Mouse (Mus musculus): ENCODE measurements at regions not wholly inside any gene's neighbourhood (a gene's known extent, or its start where the extent isn't known, plus 50 kb on each side); places are given as distances from the start of the nearest gene placed in this dataset.

DNA sequence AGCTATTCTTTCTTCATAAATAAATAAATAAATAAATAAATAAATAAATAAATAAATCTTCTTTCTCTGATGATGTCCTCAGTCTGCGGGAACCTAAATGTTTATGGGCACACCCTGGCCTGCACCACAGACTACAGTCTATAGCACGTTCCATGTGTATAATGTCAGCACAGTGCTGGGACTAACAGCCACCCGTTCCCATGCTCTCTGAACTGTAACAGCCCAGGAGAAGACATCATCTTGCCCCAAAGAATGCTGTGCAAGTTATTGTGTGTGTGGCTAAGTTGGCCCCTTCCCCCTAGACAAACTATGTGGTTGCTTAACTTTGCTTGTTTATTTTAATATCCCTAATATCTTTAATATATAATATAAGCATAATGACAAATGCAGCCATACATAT lies 123.2 kb downstream of the Snx18 start:
- Histone ChIP-seq H3K27ac (ENCODE audit: control insufficient read depth, insufficient read depth, low read depth, low read length, poor library complexity) (no peak overlapping the region), H3K4me1 (ENCODE audit: control insufficient read depth, insufficient read depth, low read length) (peaks cover 5% of the 10 kb centered on the region; the same call in 1 of the 2 replicates), H3K4me3 (replicated peaks; ENCODE audit: control insufficient read depth, low read depth, low read length) (no peak overlapping the region)
- 83% methylated on average over 3 of the region's 3 CpGs for WGBS
- no peak for TF ChIP-seq POLR2A (IDR thresholded peaks at IDR 0.05; ENCODE audit: borderline replicate concordance, control insufficient read depth, low read depth, low read length)

DNA sequence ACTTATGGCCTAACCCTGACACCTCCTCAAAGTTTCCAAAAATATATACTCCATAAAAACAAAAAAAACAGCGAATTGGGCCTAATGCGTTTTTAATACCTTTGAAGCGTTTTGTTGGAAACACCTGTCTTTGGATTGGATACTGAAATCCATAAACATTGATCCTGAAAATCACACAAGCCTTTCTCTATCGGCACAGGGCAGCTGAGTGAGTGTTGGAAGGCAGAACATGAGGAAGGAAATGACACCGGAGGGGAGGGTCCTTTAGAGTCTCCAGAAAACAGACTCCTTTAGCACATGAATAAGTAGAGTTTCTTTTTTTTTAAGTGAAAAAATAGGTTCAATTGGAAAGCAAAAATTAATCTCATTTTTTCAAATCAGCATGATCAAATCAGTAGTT lies 123.7 kb downstream of the Snx18 start:
- WGBS: 42% methylated on average over 5 of the region's 5 CpGs
- Histone ChIP-seq H3K4me3 (replicated peaks; ENCODE audit: control insufficient read depth, low read depth, low read length) (no peak overlapping the region), H3K27ac (ENCODE audit: control insufficient read depth, insufficient read depth, low read depth, low read length, poor library complexity) (no peak overlapping the region), H3K4me1 (ENCODE audit: control insufficient read depth, insufficient read depth, low read length) (peaks cover 5% of the 10 kb centered on the region; the same call in 1 of the 2 replicates)
- TF ChIP-seq POLR2A (IDR thresholded peaks at IDR 0.05; ENCODE audit: borderline replicate concordance, control insufficient read depth, low read depth, low read length): no peak
- TF ChIP-seq CTCF (IDR thresholded peaks at IDR 0.05; ENCODE audit: control insufficient read depth, insufficient read depth, low read length): no peak

DNA sequence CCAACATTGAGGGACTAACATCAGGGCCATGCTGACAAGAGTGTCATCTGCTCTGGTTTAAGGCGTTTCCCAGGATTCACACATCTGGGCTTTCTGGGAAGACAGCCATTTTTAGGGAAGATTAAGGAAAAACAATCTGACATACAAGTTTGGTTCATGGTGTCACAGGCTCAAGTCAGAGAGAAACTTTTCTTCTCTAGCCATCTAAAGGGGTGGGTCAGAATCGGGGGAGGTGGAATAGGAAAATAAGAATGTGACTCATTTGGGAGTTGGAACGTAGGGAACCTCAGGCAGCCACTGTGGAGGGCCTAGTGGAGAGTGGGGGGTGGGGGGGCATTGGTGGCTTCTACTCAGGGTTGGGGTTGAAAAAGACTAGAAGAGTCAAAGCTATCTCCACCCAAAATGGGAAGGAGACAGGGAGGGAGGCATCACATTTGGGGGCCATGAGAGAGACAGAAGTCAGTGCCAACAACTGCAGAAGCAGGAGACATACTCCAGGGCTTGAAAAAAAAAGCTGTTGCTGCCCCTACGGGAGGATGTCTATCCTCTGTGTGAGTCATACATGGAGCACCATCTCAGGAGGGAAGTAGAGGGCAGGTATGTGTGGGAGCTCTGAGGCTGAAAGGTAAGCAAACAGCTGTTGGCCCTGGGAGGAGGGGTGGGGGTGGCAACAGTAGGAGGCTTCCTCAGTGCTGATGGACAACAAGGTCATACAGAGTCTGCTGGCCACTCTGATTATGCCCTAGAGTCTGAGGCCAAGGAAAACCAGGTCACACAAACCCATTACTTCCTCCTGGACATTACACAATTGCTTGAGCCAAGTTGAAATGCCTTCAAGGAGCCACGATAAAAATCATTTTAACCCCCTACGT lies 128.2 kb downstream of the Snx18 start:
- Histone ChIP-seq H3K27ac (ENCODE audit: control insufficient read depth, insufficient read depth, low read depth, low read length, poor library complexity) (no peak overlapping the region), H3K4me1 (ENCODE audit: control insufficient read depth, insufficient read depth, low read length) (peaks cover 6% of the 10 kb centered on the region; the same call in 1 of the 2 replicates), H3K4me3 (replicated peaks; ENCODE audit: control insufficient read depth, low read depth, low read length) (no peak overlapping the region)
- WGBS: 39% methylated on average over 6 of the region's 6 CpGs
- TF ChIP-seq POLR2A (IDR thresholded peaks at IDR 0.05; ENCODE audit: borderline replicate concordance, control insufficient read depth, low read depth, low read length) (no peak), CTCF (IDR thresholded peaks at IDR 0.05; ENCODE audit: control insufficient read depth, insufficient read depth, low read length) (no peak)

DNA sequence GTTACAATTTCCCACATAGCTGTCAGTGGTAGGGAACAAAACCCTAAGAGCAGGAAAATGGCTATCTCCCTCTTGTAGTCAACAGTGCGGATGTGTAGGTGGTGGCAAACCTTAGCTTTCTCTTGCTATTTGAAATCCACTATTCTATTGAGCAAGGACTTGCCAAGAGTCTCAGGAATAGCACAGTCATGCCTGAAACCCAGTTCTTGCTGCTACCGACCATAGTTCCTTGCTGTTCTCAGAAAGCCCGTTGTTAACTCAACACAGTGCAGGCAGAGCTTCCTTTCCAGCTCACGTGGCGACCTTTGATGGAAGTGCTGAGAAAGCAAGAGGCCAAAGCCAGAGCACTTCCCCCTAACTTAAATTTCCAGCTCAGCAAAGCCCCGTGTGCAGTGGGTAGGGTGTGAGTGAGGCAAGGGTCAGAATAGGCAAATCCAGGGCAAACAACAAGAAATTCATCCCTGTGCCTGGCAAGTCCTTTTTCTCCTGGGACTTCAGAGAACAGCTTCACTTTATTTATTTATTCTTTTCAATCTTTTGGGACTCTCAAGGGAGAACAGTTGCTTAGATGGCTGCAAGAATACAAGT lies 131.9 kb downstream of the Snx18 start:
- H3K4me1 ChIP-seq (ENCODE audit: control insufficient read depth, insufficient read depth, low read length): peaks cover 4% of the 10 kb centered on the region; the same call in 1 of the 2 replicates
- H3K4me3 ChIP-seq (replicated peaks; ENCODE audit: control insufficient read depth, low read depth, low read length): no peak overlapping the region
- TF ChIP-seq POLR2A (IDR thresholded peaks at IDR 0.05; ENCODE audit: borderline replicate concordance, control insufficient read depth, low read depth, low read length) (no peak), CTCF (IDR thresholded peaks at IDR 0.05; ENCODE audit: control insufficient read depth, insufficient read depth, low read length) (no peak)
- H3K27ac ChIP-seq (ENCODE audit: control insufficient read depth, insufficient read depth, low read depth, low read length, poor library complexity): peak overlapping the region; percentile 21; the same call in 1 of the 2 replicates
- WGBS: 15% methylated on average over 6 of the region's 6 CpGs

DNA sequence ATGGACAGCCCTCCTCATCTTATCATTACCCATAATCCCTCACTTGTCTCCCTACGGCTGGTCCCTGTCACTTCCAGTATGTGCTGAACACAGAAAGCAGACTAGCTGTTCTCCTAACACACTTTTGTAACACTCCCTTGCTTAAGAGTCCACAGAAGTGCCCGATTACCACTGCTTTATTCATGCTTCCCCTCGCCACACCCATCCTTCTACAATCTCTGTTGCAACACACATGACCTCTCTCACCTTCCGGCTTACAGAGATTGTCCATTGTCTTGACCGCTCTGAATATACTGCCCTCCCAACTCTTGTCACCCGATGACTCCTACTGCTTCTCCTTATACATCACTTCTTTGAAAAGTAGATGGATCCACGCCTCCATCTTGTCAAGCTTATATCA lies 132.9 kb downstream of the Snx18 start:
- TF ChIP-seq POLR2A (IDR thresholded peaks at IDR 0.05; ENCODE audit: borderline replicate concordance, control insufficient read depth, low read depth, low read length) (no peak), CTCF (IDR thresholded peaks at IDR 0.05; ENCODE audit: control insufficient read depth, insufficient read depth, low read length) (no peak)
- 41% methylated on average over 7 of the region's 7 CpGs for WGBS
- Histone ChIP-seq H3K4me1 (ENCODE audit: control insufficient read depth, insufficient read depth, low read length) (peaks cover 4% of the 10 kb centered on the region; the same call in 1 of the 2 replicates), H3K4me3 (replicated peaks; ENCODE audit: control insufficient read depth, low read depth, low read length) (no peak overlapping the region), H3K27ac (ENCODE audit: control insufficient read depth, insufficient read depth, low read depth, low read length, poor library complexity) (no peak overlapping the region; the same call in 1 of the 2 replicates)

DNA sequence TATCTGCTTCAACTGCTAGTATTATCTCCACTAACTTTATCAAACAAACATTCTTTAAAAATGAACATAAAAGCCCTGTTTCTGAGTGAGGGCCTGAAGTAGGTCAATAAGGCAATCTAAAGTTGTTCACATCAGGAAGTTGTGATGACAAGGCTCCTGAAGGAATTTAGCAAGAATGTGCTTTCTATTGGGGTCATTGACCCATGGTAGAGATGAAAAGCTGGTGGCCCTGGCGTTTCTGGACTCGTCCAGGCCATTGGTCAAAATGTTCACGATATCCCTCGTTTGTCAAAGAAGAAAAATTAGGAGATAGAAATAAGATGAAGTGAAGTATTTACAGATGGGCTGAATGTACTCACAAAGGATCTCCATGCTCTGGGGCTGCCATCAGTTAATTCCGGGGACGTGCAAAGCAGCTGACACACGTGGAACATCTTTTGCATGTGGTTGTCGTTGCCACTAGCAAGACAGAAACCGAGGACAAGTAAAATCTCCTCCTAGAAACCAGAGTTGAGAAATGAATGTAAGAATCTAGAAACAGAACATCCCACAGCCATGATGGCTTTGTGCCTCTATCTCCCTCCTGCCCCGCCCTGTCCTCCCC lies 134.1 kb downstream of the Snx18 start:
- 83% methylated on average over 10 of the region's 10 CpGs for WGBS
- Histone ChIP-seq H3K27ac (ENCODE audit: control insufficient read depth, insufficient read depth, low read depth, low read length, poor library complexity) (no peak overlapping the region), H3K4me1 (ENCODE audit: control insufficient read depth, insufficient read depth, low read length) (peaks cover 1% of the 10 kb centered on the region; the same call in 1 of the 2 replicates), H3K4me3 (replicated peaks; ENCODE audit: control insufficient read depth, low read depth, low read length) (no peak overlapping the region)
- no peak for TF ChIP-seq CTCF (IDR thresholded peaks at IDR 0.05; ENCODE audit: control insufficient read depth, insufficient read depth, low read length)
- no peak for TF ChIP-seq POLR2A (IDR thresholded peaks at IDR 0.05; ENCODE audit: borderline replicate concordance, control insufficient read depth, low read depth, low read length)

DNA sequence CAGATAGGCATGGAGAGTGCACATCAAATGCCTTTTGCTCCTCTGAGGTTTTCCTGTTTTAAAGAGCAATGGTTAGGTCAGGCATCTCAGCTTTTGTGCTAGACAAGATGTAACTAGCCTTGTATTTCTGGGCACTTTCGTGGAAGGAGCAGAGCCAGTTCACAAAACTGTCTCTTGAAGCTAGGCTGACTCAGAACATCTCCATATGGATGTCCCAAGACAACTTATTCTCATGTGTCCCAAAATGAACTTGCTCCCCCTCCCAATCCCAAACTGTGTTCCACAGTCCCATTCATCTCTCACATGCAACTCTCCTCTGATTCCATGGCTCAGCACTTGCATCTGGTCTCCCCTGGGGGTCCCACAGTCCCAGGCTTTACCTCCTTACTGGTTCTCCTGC lies 135.5 kb downstream of the Snx18 start:
- H3K4me3 ChIP-seq (replicated peaks; ENCODE audit: control insufficient read depth, low read depth, low read length): no peak overlapping the region
- H3K4me1 ChIP-seq (ENCODE audit: control insufficient read depth, insufficient read depth, low read length): peaks cover 1% of the 10 kb centered on the region; the same call in 1 of the 2 replicates
- no peak for TF ChIP-seq POLR2A (IDR thresholded peaks at IDR 0.05; ENCODE audit: borderline replicate concordance, control insufficient read depth, low read depth, low read length)
- no peak for TF ChIP-seq CTCF (IDR thresholded peaks at IDR 0.05; ENCODE audit: control insufficient read depth, insufficient read depth, low read length)
- H3K27ac ChIP-seq (ENCODE audit: control insufficient read depth, insufficient read depth, low read depth, low read length, poor library complexity): no peak overlapping the region
- WGBS: 85% methylated on average over 1 of the region's 1 CpGs

DNA sequence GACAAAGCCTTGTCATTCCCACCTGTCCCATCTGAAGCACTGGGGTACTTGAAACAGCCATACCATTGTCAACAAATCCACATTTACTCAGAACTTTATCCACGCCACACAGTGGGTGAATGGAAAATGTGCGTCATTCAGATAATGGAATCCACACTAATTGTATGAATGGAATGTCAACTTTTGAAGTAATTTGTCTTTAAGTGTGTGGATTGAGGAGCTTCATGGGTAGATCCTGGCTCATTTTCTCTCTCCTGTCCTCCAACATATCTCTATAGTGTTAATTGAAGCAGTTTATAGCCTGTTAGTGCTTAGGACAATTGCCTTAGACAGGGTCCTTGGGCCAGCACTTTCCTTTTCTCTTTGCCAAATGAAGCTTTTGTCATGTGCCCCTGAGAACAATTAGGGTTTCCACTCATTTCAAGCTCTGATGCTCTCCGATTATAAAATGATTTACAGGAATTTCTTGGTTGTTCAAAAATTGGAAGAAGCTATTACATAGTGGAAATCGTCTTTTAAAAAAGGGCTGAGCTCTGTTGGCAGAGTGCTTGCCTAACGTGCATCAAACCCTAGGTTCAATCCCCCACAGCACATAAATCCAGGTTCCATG lies 140.4 kb downstream of the Snx18 start:
- Histone ChIP-seq H3K4me1 (ENCODE audit: control insufficient read depth, insufficient read depth, low read length) (no peaks in the 10 kb centered on the region), H3K27ac (ENCODE audit: control insufficient read depth, insufficient read depth, low read depth, low read length, poor library complexity) (no peak overlapping the region), H3K4me3 (replicated peaks; ENCODE audit: control insufficient read depth, low read depth, low read length) (no peak overlapping the region)
- TF ChIP-seq POLR2A (IDR thresholded peaks at IDR 0.05; ENCODE audit: borderline replicate concordance, control insufficient read depth, low read depth, low read length): no peak
- TF ChIP-seq CTCF (IDR thresholded peaks at IDR 0.05; ENCODE audit: control insufficient read depth, insufficient read depth, low read length): no peak
- 84% methylated on average over 5 of the region's 5 CpGs for WGBS

Data from bone marrow, adult 2 months (tissue).